Mouse (Mus musculus): ENCODE results near the gene Sec22a. TPM values are rescaled to one million over a fixed set of nuclear protein-coding genes. Genes with fewer than 3 reads are reported as not detected.

Gene Sec22a
- polyA plus RNA-seq, 1 experiment from 2014 or later: 31.2 TPM

GRCm38 (mm10) chr16:35308016-35308415 lies 55.7 kb downstream of the Sec22a start:
- 79% methylated on average over 6 of the region's 6 CpGs for WGBS
- DNase-seq (ENCODE audit: low spot score): peak; percentile 66
- Histone ChIP-seq H3K4me3 (no peak overlapping the region), H3K27me3 (ENCODE audit: insufficient read depth, poor library complexity, severe bottlenecking) (no peaks in the 10 kb centered on the region), H3K9me3 (no peaks in the 10 kb centered on the region), H3K4me1 (peaks cover 37% of the 10 kb centered on the region), H3K36me3 (peaks cover 33% of the 10 kb centered on the region), H3K27ac (no peak overlapping the region)

GRCm38 (mm10) chr16:35307331-35307730 lies 56.4 kb downstream of the Sec22a start:
- no peak overlapping the region for H3K27ac ChIP-seq
- no peaks in the 10 kb centered on the region for H3K9me3 ChIP-seq
- no peaks in the 10 kb centered on the region for H3K27me3 ChIP-seq (ENCODE audit: insufficient read depth, poor library complexity, severe bottlenecking)
- DNase-seq (ENCODE audit: low spot score): peak; percentile 52
- H3K4me3 ChIP-seq: no peak overlapping the region
- H3K36me3 ChIP-seq: peaks cover 33% of the 10 kb centered on the region
- H3K4me1 ChIP-seq: peaks cover 37% of the 10 kb centered on the region
- whole genome bisulfite sequencing: 75% methylated on average over 2 of the region's 2 CpGs

- peaks cover 32% of the 10 kb centered on the region for H3K4me1 ChIP-seq
- peaks cover 32% of the 10 kb centered on the region for H3K36me3 ChIP-seq
- no peaks in the 10 kb centered on the region for H3K9me3 ChIP-seq
- no peaks in the 10 kb centered on the region for H3K27me3 ChIP-seq (ENCODE audit: insufficient read depth, poor library complexity, severe bottlenecking)
- WGBS: 85% methylated on average over 2 of the region's 2 CpGs
- H3K4me3 ChIP-seq: no peak overlapping the region
- no peak overlapping the region for H3K27ac ChIP-seq
- peak; percentile 69 for DNase-seq (ENCODE audit: low spot score)
These were observed 57.1 kb downstream of the Sec22a start for GRCm38 (mm10) chr16:35306631-35307030.

- Histone ChIP-seq H3K9me3 (no peaks in the 10 kb centered on the region), H3K36me3 (peaks cover 32% of the 10 kb centered on the region), H3K27me3 (ENCODE audit: insufficient read depth, poor library complexity, severe bottlenecking) (no peaks in the 10 kb centered on the region), H3K27ac (no peak overlapping the region), H3K4me3 (no peak overlapping the region), H3K4me1 (peaks cover 18% of the 10 kb centered on the region)
- peak; percentile 70 for DNase-seq (ENCODE audit: low spot score)
- 86% methylated on average over 7 of the region's 7 CpGs for WGBS
These were observed 58.5 kb downstream of the Sec22a start for GRCm38 (mm10) chr16:35305226-35305625.

GRCm38 (mm10) chr16:35304416-35304815 lies 59.3 kb downstream of the Sec22a start:
- no peak overlapping the region for H3K4me3 ChIP-seq
- 88% methylated on average over 5 of the region's 5 CpGs for WGBS
- peaks cover 10% of the 10 kb centered on the region for H3K4me1 ChIP-seq
- H3K27me3 ChIP-seq (ENCODE audit: insufficient read depth, poor library complexity, severe bottlenecking): no peaks in the 10 kb centered on the region
- no peaks in the 10 kb centered on the region for H3K9me3 ChIP-seq
- no peak overlapping the region for H3K27ac ChIP-seq
- peaks cover 40% of the 10 kb centered on the region for H3K36me3 ChIP-seq
- DNase-seq (ENCODE audit: low spot score): peak; percentile 61

GRCm38 (mm10) chr16:35303721-35304120 lies 60.0 kb downstream of the Sec22a start:
- peak; percentile 52 for DNase-seq (ENCODE audit: low spot score)
- no peak overlapping the region for H3K4me3 ChIP-seq
- peaks cover 8% of the 10 kb centered on the region for H3K4me1 ChIP-seq
- no peaks in the 10 kb centered on the region for H3K9me3 ChIP-seq
- H3K27me3 ChIP-seq (ENCODE audit: insufficient read depth, poor library complexity, severe bottlenecking): no peaks in the 10 kb centered on the region
- H3K27ac ChIP-seq: no peak overlapping the region
- peaks cover 47% of the 10 kb centered on the region for H3K36me3 ChIP-seq
- WGBS: 85% methylated on average over 6 of the region's 6 CpGs

- Histone ChIP-seq H3K36me3 (peaks cover 56% of the 10 kb centered on the region), H3K27me3 (ENCODE audit: insufficient read depth, poor library complexity, severe bottlenecking) (no peaks in the 10 kb centered on the region), H3K9me3 (no peaks in the 10 kb centered on the region), H3K4me1 (no peaks in the 10 kb centered on the region), H3K4me3 (no peak overlapping the region), H3K27ac (no peak overlapping the region)
- peak; percentile 79 for DNase-seq (ENCODE audit: low spot score)
- 44% methylated on average over 7 of the region's 7 CpGs for WGBS
These were observed 61.1 kb downstream of the Sec22a start for GRCm38 (mm10) chr16:35302441-35303280.

GRCm38 (mm10) chr16:35300156-35300555 lies 63.6 kb downstream of the Sec22a start:
- no peaks in the 10 kb centered on the region for H3K9me3 ChIP-seq
- H3K27ac ChIP-seq: no peak overlapping the region
- H3K27me3 ChIP-seq (ENCODE audit: insufficient read depth, poor library complexity, severe bottlenecking): no peaks in the 10 kb centered on the region
- peak; percentile 66 for DNase-seq (ENCODE audit: low spot score)
- peaks cover 51% of the 10 kb centered on the region for H3K36me3 ChIP-seq
- 78% methylated on average over 5 of the region's 6 CpGs for WGBS
- H3K4me3 ChIP-seq: no peak overlapping the region
- H3K4me1 ChIP-seq: no peaks in the 10 kb centered on the region

GRCm38 (mm10) chr16:35297786-35298185 lies 65.9 kb downstream of the Sec22a start:
- DNase-seq (ENCODE audit: low spot score): no peak
- Histone ChIP-seq H3K27me3 (ENCODE audit: insufficient read depth, poor library complexity, severe bottlenecking) (0 out of 2 replicates have a peak, but pooled peaks cover 3% of the 10 kb centered on the region), H3K36me3 (peaks cover 48% of the 10 kb centered on the region), H3K9me3 (no peaks in the 10 kb centered on the region), H3K4me1 (no peaks in the 10 kb centered on the region), H3K27ac (no peak overlapping the region), H3K4me3 (no peak overlapping the region)
- 74% methylated on average over 5 of the region's 5 CpGs for WGBS

- WGBS: 75% methylated on average over 5 of the region's 5 CpGs
- H3K4me3 ChIP-seq: no peak overlapping the region
- H3K36me3 ChIP-seq: peaks cover 58% of the 10 kb centered on the region; the same call in 1 of the 2 replicates
- H3K27ac ChIP-seq: no peak overlapping the region
- no peak for DNase-seq (ENCODE audit: low spot score)
- H3K4me1 ChIP-seq: peaks cover 10% of the 10 kb centered on the region; the same call in 1 of the 2 replicates
- H3K9me3 ChIP-seq: no peaks in the 10 kb centered on the region
- H3K27me3 ChIP-seq (ENCODE audit: insufficient read depth, poor library complexity, severe bottlenecking): 0 out of 2 replicates have a peak, but pooled peaks cover 4% of the 10 kb centered on the region
These were observed 76.5 kb downstream of the Sec22a start for GRCm38 (mm10) chr16:35287244-35287643.

- Histone ChIP-seq H3K27ac (no peak overlapping the region), H3K27me3 (ENCODE audit: insufficient read depth, poor library complexity, severe bottlenecking) (0 out of 2 replicates have a peak, but pooled peaks cover 4% of the 10 kb centered on the region), H3K36me3 (peaks cover 50% of the 10 kb centered on the region; the same call in 1 of the 2 replicates), H3K9me3 (no peaks in the 10 kb centered on the region), H3K4me1 (0 out of 2 replicates have a peak, but pooled peaks cover 7% of the 10 kb centered on the region), H3K4me3 (no peak overlapping the region)
- DNase-seq (ENCODE audit: low spot score): no peak
- WGBS: 85% methylated on average over 9 of the region's 9 CpGs
These were observed 77.9 kb downstream of the Sec22a start for GRCm38 (mm10) chr16:35285821-35286220.

GRCm38 (mm10) chr16:35282456-35282855 lies 81.3 kb downstream of the Sec22a start:
- Histone ChIP-seq H3K36me3 (peaks cover 51% of the 10 kb centered on the region), H3K27ac (peak overlapping the region; percentile 16; the same call in 1 of the 2 replicates), H3K27me3 (ENCODE audit: insufficient read depth, poor library complexity, severe bottlenecking) (no peaks in the 10 kb centered on the region), H3K4me3 (no peak overlapping the region), H3K4me1 (peaks cover 9% of the 10 kb centered on the region; the same call in 1 of the 2 replicates), H3K9me3 (no peaks in the 10 kb centered on the region)
- DNase-seq (ENCODE audit: low spot score): no peak
- 90% methylated on average over 2 of the region's 2 CpGs for WGBS

GRCm38 (mm10) chr16:35278166-35278565 lies 85.6 kb downstream of the Sec22a start:
- peaks cover 30% of the 10 kb centered on the region for H3K27me3 ChIP-seq (ENCODE audit: insufficient read depth, poor library complexity, severe bottlenecking)
- WGBS: 76% methylated on average over 6 of the region's 6 CpGs
- no peaks in the 10 kb centered on the region for H3K9me3 ChIP-seq
- H3K4me3 ChIP-seq: no peak overlapping the region
- no peak for DNase-seq (ENCODE audit: low spot score)
- H3K4me1 ChIP-seq: peaks cover 6% of the 10 kb centered on the region; the same call in 1 of the 2 replicates
- peaks cover 36% of the 10 kb centered on the region for H3K36me3 ChIP-seq
- no peak overlapping the region for H3K27ac ChIP-seq
